Mouse (Mus musculus) MEL (cell line): ENCODE data around the gene Pnmal1.

Source experiments
- CTCF ChIP-seq, 3 experiments: IDR thresholded peaks in 2 of 3; conservative IDR thresholded peaks in 1 of 3; 2 replicates each; pipeline ENCODE4 v1.5.1; 2011 to 2012; ENCODE audit warnings: low read length in 3 of 3, low read depth in 2 of 3, mild to moderate bottlenecking in 2 of 3, improper control_type of control experiment in 1 of 3, inconsistent platforms in 1 of 3, mixed read lengths in 1 of 3, moderate library complexity in 1 of 3; ENCODE audit not compliant: control insufficient read depth in 1 of 3, insufficient read depth in 1 of 3, poor library complexity in 1 of 3, severe bottlenecking in 1 of 3
- E2F4 ChIP-seq: IDR thresholded peaks from 2 replicates; pipeline ENCODE4 v1.6.1; 2011; ENCODE audit warnings: low read depth, low read length, improper control_type of control experiment, borderline replicate concordance
- ELF1 ChIP-seq: IDR thresholded peaks from 2 replicates; pipeline ENCODE4 v1.6.1; 2014; ENCODE audit warnings: low read depth, mild to moderate bottlenecking, inconsistent platforms, low read length, improper control_type of control experiment, moderate library complexity
- GATA1 ChIP-seq: IDR thresholded peaks from 2 replicates; pipeline ENCODE4 v1.6.1; 2011; ENCODE audit warnings: low read depth, low read length, improper control_type of control experiment
- NELFE ChIP-seq: IDR thresholded peaks from 2 replicates; pipeline ENCODE4 v1.6.1; 2011; ENCODE audit warnings: low read depth, low read length, improper control_type of control experiment
- SMC3 ChIP-seq: IDR thresholded peaks from 2 replicates; pipeline ENCODE4 v1.6.1; 2011; ENCODE audit warnings: low read depth, low read length, improper control_type of control experiment

- TF ChIP-seq CTCF (IDR thresholded peaks at IDR 0.05 in 2 of 3, conservative IDR thresholded peaks at IDR 0.05 in 1 of 3; ENCODE audit: control insufficient read depth in 1 of 3, insufficient read depth in 1 of 3, low read depth in 2 of 3, low read length in 3 of 3, poor library complexity in 1 of 3, severe bottlenecking in 1 of 3) = no peak
- TF ChIP-seq NELFE = no peak
- no peak for TF ChIP-seq E2F4
- no peak for TF ChIP-seq ELF1
- no peak for TF ChIP-seq GATA1
- no peak for TF ChIP-seq SMC3
Measured at GRCm38 (mm10) chr7:16919395-16920149, 39.9 kb upstream of the Pnmal1 start.
